Mouse (Mus musculus): ENCODE data around the gene C8a. TPM values are rescaled to one million over a fixed set of nuclear protein-coding genes. Genes with fewer than 3 reads are reported as not detected.

Gene C8a
- polyA plus RNA-seq, 1 experiment, result not detected

GRCm38 (mm10) chr4:104779460-104779859 is 96.7 kb downstream of the C8a start:
- H3K36me3 ChIP-seq (ENCODE audit: control insufficient read depth, insufficient read depth), result no peaks in the 10 kb centered on the region

GRCm38 (mm10) chr4:104775601-104776000 is 100.6 kb downstream of the C8a start:
- Histone ChIP-seq H3K4me2 (ENCODE audit: low read depth) (no peak overlapping the region), H3K79me2 (ENCODE audit: control insufficient read depth, insufficient read depth) (no peaks in the 10 kb centered on the region), H3K27me3 (ENCODE audit: control insufficient read depth, insufficient read depth, insufficient read length) (no peaks in the 10 kb centered on the region), H3K36me3 (ENCODE audit: control insufficient read depth, insufficient read depth) (no peaks in the 10 kb centered on the region), H3K4me3 (no peak overlapping the region), H3ac (ENCODE audit: control insufficient read depth, insufficient read length) (no peak overlapping the region)
- no peak for TF ChIP-seq E2F4 (IDR thresholded peaks at IDR 0.05; ENCODE audit: insufficient read depth)
- no peak for TF ChIP-seq MYOD1 (IDR thresholded peaks at IDR 0.05; ENCODE audit: control insufficient read depth in 1 of 3, insufficient read length in 2 of 3, low read depth in 2 of 3)
- no peak for TF ChIP-seq POLR2A (IDR thresholded peaks at IDR 0.05; ENCODE audit: insufficient read length, low read depth)
- no peak for TF ChIP-seq MYOG (IDR thresholded peaks at IDR 0.05; ENCODE audit: control insufficient read depth in 1 of 3, insufficient read depth in 1 of 3, insufficient read length in 2 of 3, low read depth in 2 of 3)
- no peak for TF ChIP-seq REST (IDR thresholded peaks at IDR 0.05; ENCODE audit: insufficient read depth, insufficient read length)
- no peak for TF ChIP-seq TCF12 (IDR thresholded peaks at IDR 0.05; ENCODE audit: insufficient read depth, poor library complexity, severe bottlenecking)
- TF ChIP-seq MAX (IDR thresholded peaks at IDR 0.05; ENCODE audit: low read depth), result no peak
- TF ChIP-seq TCF3 (IDR thresholded peaks at IDR 0.05; ENCODE audit: insufficient read length, low read depth), result no peak
- no peak for TF ChIP-seq USF1 (IDR thresholded peaks at IDR 0.05; ENCODE audit: low read depth)
- TF ChIP-seq CEBPB (IDR thresholded peaks at IDR 0.05; ENCODE audit: insufficient read depth, poor library complexity, severe bottlenecking), result no peak
- no peak for TF ChIP-seq POLR2AphosphoS2 (IDR thresholded peaks at IDR 0.05; ENCODE audit: insufficient read length, low read depth)

More at GRCm38 (mm10) chr4:104779460-104779859, 96.7 kb downstream of the C8a start:
- Histone ChIP-seq H3K79me2 (ENCODE audit: control insufficient read depth, insufficient read depth) (no peaks in the 10 kb centered on the region), H3K27me3 (ENCODE audit: control insufficient read depth, insufficient read depth, insufficient read length) (no peaks in the 10 kb centered on the region), H3K4me3 (no peak overlapping the region), H3K4me2 (ENCODE audit: low read depth) (no peak overlapping the region), H3ac (ENCODE audit: control insufficient read depth, insufficient read length) (no peak overlapping the region)
- TF ChIP-seq MAX (IDR thresholded peaks at IDR 0.05; ENCODE audit: low read depth), result no peak
- no peak for TF ChIP-seq MYOG (IDR thresholded peaks at IDR 0.05; ENCODE audit: control insufficient read depth in 1 of 3, insufficient read depth in 1 of 3, insufficient read length in 2 of 3, low read depth in 2 of 3)

GRCm38 (mm10) chr4:104770331-104770730 is 105.9 kb downstream of the C8a start:
- Histone ChIP-seq H3K27me3 (ENCODE audit: control insufficient read depth, insufficient read depth, insufficient read length) (no peaks in the 10 kb centered on the region), H3K36me3 (ENCODE audit: control insufficient read depth, insufficient read depth) (no peaks in the 10 kb centered on the region), H3K4me2 (ENCODE audit: low read depth) (no peak overlapping the region), H3K79me2 (ENCODE audit: control insufficient read depth, insufficient read depth) (no peaks in the 10 kb centered on the region), H3ac (ENCODE audit: control insufficient read depth, insufficient read length) (no peak overlapping the region), H3K4me3 (no peak overlapping the region)
- TF ChIP-seq MAX (IDR thresholded peaks at IDR 0.05; ENCODE audit: low read depth) (no peak), E2F4 (IDR thresholded peaks at IDR 0.05; ENCODE audit: insufficient read depth) (no peak), USF1 (IDR thresholded peaks at IDR 0.05; ENCODE audit: low read depth) (no peak), MYOG (IDR thresholded peaks at IDR 0.05; ENCODE audit: control insufficient read depth in 1 of 3, insufficient read depth in 1 of 3, insufficient read length in 2 of 3, low read depth in 2 of 3) (no peak)

GRCm38 (mm10) chr4:104769602-104770001 is 106.6 kb downstream of the C8a start:
- no peaks in the 10 kb centered on the region for H3K79me2 ChIP-seq (ENCODE audit: control insufficient read depth, insufficient read depth)
- no peak for TF ChIP-seq POLR2AphosphoS2 (IDR thresholded peaks at IDR 0.05; ENCODE audit: insufficient read length, low read depth)
- TF ChIP-seq POLR2A (IDR thresholded peaks at IDR 0.05; ENCODE audit: insufficient read length, low read depth), result no peak
- TF ChIP-seq MYOG (IDR thresholded peaks at IDR 0.05; ENCODE audit: control insufficient read depth in 1 of 3, insufficient read depth in 1 of 3, insufficient read length in 2 of 3, low read depth in 2 of 3), result no peak
- no peak for TF ChIP-seq USF1 (IDR thresholded peaks at IDR 0.05; ENCODE audit: low read depth)
- TF ChIP-seq TCF12 (IDR thresholded peaks at IDR 0.05; ENCODE audit: insufficient read depth, poor library complexity, severe bottlenecking), result no peak
- no peak for TF ChIP-seq MYOD1 (IDR thresholded peaks at IDR 0.05; ENCODE audit: control insufficient read depth in 1 of 3, insufficient read length in 2 of 3, low read depth in 2 of 3)
- no peak for TF ChIP-seq CEBPB (IDR thresholded peaks at IDR 0.05; ENCODE audit: insufficient read depth, poor library complexity, severe bottlenecking)
- TF ChIP-seq TCF3 (IDR thresholded peaks at IDR 0.05; ENCODE audit: insufficient read length, low read depth), result no peak
- TF ChIP-seq REST (IDR thresholded peaks at IDR 0.05; ENCODE audit: insufficient read depth, insufficient read length), result no peak
- no peak for TF ChIP-seq SRF (IDR thresholded peaks at IDR 0.05; ENCODE audit: control insufficient read depth, insufficient read length, low read depth)
- TF ChIP-seq MAX (IDR thresholded peaks at IDR 0.05; ENCODE audit: low read depth), result no peak
- no peak for TF ChIP-seq E2F4 (IDR thresholded peaks at IDR 0.05; ENCODE audit: insufficient read depth)

GRCm38 (mm10) chr4:104768190-104768589 is 108.0 kb downstream of the C8a start:
- H3ac ChIP-seq (ENCODE audit: control insufficient read depth, insufficient read length), result no peak overlapping the region
- no peak for TF ChIP-seq USF1 (IDR thresholded peaks at IDR 0.05; ENCODE audit: low read depth)
- TF ChIP-seq MAX (IDR thresholded peaks at IDR 0.05; ENCODE audit: low read depth), result no peak
- TF ChIP-seq POLR2AphosphoS2 (IDR thresholded peaks at IDR 0.05; ENCODE audit: insufficient read length, low read depth), result no peak
- H3K4me3 ChIP-seq, result no peak overlapping the region
- H3K4me2 ChIP-seq (ENCODE audit: low read depth), result no peak overlapping the region
- no peaks in the 10 kb centered on the region for H3K36me3 ChIP-seq (ENCODE audit: control insufficient read depth, insufficient read depth)
- H3K27me3 ChIP-seq (ENCODE audit: control insufficient read depth, insufficient read depth, insufficient read length), result no peaks in the 10 kb centered on the region
- H3K79me2 ChIP-seq (ENCODE audit: control insufficient read depth, insufficient read depth), result no peaks in the 10 kb centered on the region

More at GRCm38 (mm10) chr4:104769602-104770001, 106.6 kb downstream of the C8a start:
- Histone ChIP-seq H3ac (ENCODE audit: control insufficient read depth, insufficient read length) (no peak overlapping the region), H3K27me3 (ENCODE audit: control insufficient read depth, insufficient read depth, insufficient read length) (no peaks in the 10 kb centered on the region), H3K36me3 (ENCODE audit: control insufficient read depth, insufficient read depth) (no peaks in the 10 kb centered on the region), H3K4me2 (ENCODE audit: low read depth) (no peak overlapping the region), H3K4me3 (no peak overlapping the region)

All from myocyte (in vitro differentiated cells).